26 mouse cellular contexts compared by ENCODE assay signal in genomic region chr11:9560026-9560425, GRCm38 (mm10).
DNase-seq lines count a peak whose midpoint lies in the region; ATAC-seq and TF ChIP-seq lines count a peak whose summit lies in the region.
"Had no signal": no experiment of that assay in that cellular context is flagged by ENCODE, and none has a peak within 500 bp of the region (broad histone marks: within the 10 kb centered on the region; RNA-seq: fewer than 3 reads in every experiment).

No protein-coding gene starts in this region.

- H3K9me3 ChIP-seq in heart, embryonic 12.5 days (replicated peaks): no peaks in the 10 kb centered on the region
- H3K9me3 ChIP-seq in forebrain, embryonic 13.5 days (replicated peaks): no peaks in the 10 kb centered on the region
- H3K9me3 ChIP-seq: G1E; hindbrain, embryonic 12.5 days; limb, embryonic 10.5 days; liver, embryonic 15.5 days had no signal

- no peak overlapping the region for H3K9ac ChIP-seq in heart, embryonic 12.5 days
- H3K9ac ChIP-seq in forebrain, embryonic 13.5 days: no peak overlapping the region
- H3K9ac ChIP-seq: hindbrain, embryonic 12.5 days; liver, embryonic 15.5 days had no signal

- no peaks in the 10 kb centered on the region for H3K36me3 ChIP-seq in heart, embryonic 12.5 days
- H3K36me3 ChIP-seq in forebrain, embryonic 13.5 days (ENCODE audit: poor library complexity, severe bottlenecking): no peaks in the 10 kb centered on the region
- H3K36me3 ChIP-seq: G1E; hindbrain, embryonic 12.5 days; limb, embryonic 10.5 days; liver, embryonic 15.5 days had no signal

- TF ChIP-seq CTCF in layer of hippocampus, adult 2 months (conservative IDR thresholded peaks at IDR 0.05): peak; percentile 34

- H3K4me2 ChIP-seq in heart, embryonic 12.5 days: no peak overlapping the region
- no peak overlapping the region for H3K4me2 ChIP-seq in forebrain, embryonic 13.5 days
- H3K4me2 ChIP-seq: hindbrain, embryonic 12.5 days; liver, embryonic 15.5 days had no signal

- no peak overlapping the region for H3K27ac ChIP-seq in heart, embryonic 12.5 days (ENCODE audit: poor library complexity, severe bottlenecking)
- no peak overlapping the region for H3K27ac ChIP-seq in layer of hippocampus, adult 2 months
- no peak overlapping the region for H3K27ac ChIP-seq in forebrain, embryonic 13.5 days
- H3K27ac ChIP-seq: heart, adult 2 months; hindbrain, embryonic 12.5 days; limb, embryonic 10.5 days; liver, embryonic 15.5 days had no signal

- WGBS in heart, embryonic 12.5 days: 79% methylated on average over 2 of the region's 2 CpGs
- 89% methylated on average over 2 of the region's 2 CpGs for WGBS in forebrain, embryonic 13.5 days

- no peak overlapping the region for H3K4me3 ChIP-seq in heart, embryonic 12.5 days
- no peak overlapping the region for H3K4me3 ChIP-seq in layer of hippocampus, adult 2 months
- H3K4me3 ChIP-seq in forebrain, embryonic 13.5 days: no peak overlapping the region
- H3K4me3 ChIP-seq: heart, adult 2 months; hindbrain, embryonic 12.5 days; limb, embryonic 10.5 days; liver, embryonic 15.5 days had no signal

- peak; percentile 19 for DNase-seq in heart, adult 11 months
- peak; percentile 33 to 42 for DNase-seq in layer of hippocampus, adult 2 months (ENCODE audit: low spot score in 2 of 2)
- no peak for DNase-seq in layer of hippocampus, postnatal 10 days (ENCODE audit: low spot score in 2 of 2)
- DNase-seq in brain, adult 2 months (ENCODE audit: low read depth, low spot score): peak; percentile 13
- DNase-seq in lung, postnatal 14 days: peak; percentile 8
- DNase-seq: adrenal gland, adult 2 months; B cell, adult 2 months; cerebellum, adult 11-12 months; cerebellum, postnatal 36 days; gastrocnemius, postnatal 25 days; heart, adult 2 months; kidney, adult 11 months; kidney, postnatal 14 days; liver; midbrain, embryonic 14.5 days; right cerebral cortex, postnatal 14 days; spleen, adult 18-20 months; thymus, postnatal 14 days had no signal

- H3K27me3 ChIP-seq in heart, embryonic 12.5 days (replicated peaks): no peaks in the 10 kb centered on the region
- H3K27me3 ChIP-seq in forebrain, embryonic 13.5 days: no peaks in the 10 kb centered on the region
- H3K27me3 ChIP-seq: CH12.LX; hindbrain, embryonic 12.5 days; liver, embryonic 15.5 days had no signal

- no peaks in the 10 kb centered on the region for H3K4me1 ChIP-seq in heart, embryonic 12.5 days (replicated peaks)
- no peaks in the 10 kb centered on the region for H3K4me1 ChIP-seq in forebrain, embryonic 13.5 days
- H3K4me1 ChIP-seq: hindbrain, embryonic 12.5 days; limb, embryonic 10.5 days; liver, embryonic 15.5 days had no signal

- ATAC-seq in heart, embryonic 12.5 days (ENCODE audit: insufficient number of reproducible peaks, low FRiP score): no peak
- ATAC-seq in forebrain, embryonic 13.5 days: no peak
- ATAC-seq: forebrain, embryonic 14.5 days had no signal

Comparison
In these comparisons a context has a peak if more than half of its experiments do, and no peak if none do; other contexts are left out.
1. DNase-seq: peak in heart, adult 11 months (single experiment), layer of hippocampus, adult 2 months (2 of 2), brain, adult 2 months (single experiment) and lung, postnatal 14 days (single experiment); none in layer of hippocampus, postnatal 10 days (0 of 2).